Mouse (Mus musculus) frontal cortex, postnatal 10 days (tissue): Measurements from ENCODE around the gene Adgrf1.

Experiments used
- DNase-seq, 2 experiments: peaks; one replicate each; pipeline ENCODE4 v3.0.0; 2022; ENCODE audit warnings: low spot score in 2 of 2, mixed read lengths in 1 of 2

The Adgrf1 gene

GRCm38 (mm10) chr17:43362362-43362761, 92.2 kb downstream of the Adgrf1 start:
- no peak for DNase-seq

GRCm38 (mm10) chr17:43362881-43363280, 92.8 kb downstream of the Adgrf1 start:
- DNase-seq, result no peak

GRCm38 (mm10) chr17:43363921-43364320, 93.8 kb downstream of the Adgrf1 start:
- DNase-seq, result no peak

- DNase-seq, result no peak
These were observed 95.2 kb downstream of the Adgrf1 start for GRCm38 (mm10) chr17:43365297-43365696.

GRCm38 (mm10) chr17:43366486-43366885, 96.4 kb downstream of the Adgrf1 start:
- no peak for DNase-seq

GRCm38 (mm10) chr17:43368171-43368576, 98.0 kb downstream of the Adgrf1 start:
- no peak for DNase-seq

GRCm38 (mm10) chr17:43372604-43373003, 102.5 kb downstream of the Adgrf1 start:
- no peak for DNase-seq

- no peak for DNase-seq
These were observed 103.9 kb downstream of the Adgrf1 start for GRCm38 (mm10) chr17:43374020-43374419.
